Comparison of ENCODE assay signal across 8 mouse cellular contexts in genomic region chr4:109978068-109978857, GRCm38 (mm10). TPM values are rescaled to one million over a fixed set of nuclear protein-coding genes. Genes with fewer than 3 reads are reported as not detected.
DNase-seq lines count a peak whose midpoint lies in the region; ATAC-seq and TF ChIP-seq lines count a peak whose summit lies in the region.

No protein-coding gene starts in this region.

- TF ChIP-seq EP300 in lung, postnatal 0 days (IDR thresholded peaks at IDR 0.05) = no peak

- TF ChIP-seq POLR2A in testis, adult 2 months (IDR thresholded peaks at IDR 0.05; ENCODE audit: control insufficient read depth, low read depth, low read length) = no peak
- TF ChIP-seq POLR2A in lung, adult 2 months (IDR thresholded peaks at IDR 0.05; ENCODE audit: borderline replicate concordance, extremely low read depth, low read depth, low read length) = no peak

- peak overlapping the region; percentile 59 for H3K4me2 ChIP-seq in lung, postnatal 0 days (replicated peaks; ENCODE audit: low read depth, low read length)
- H3K4me2 ChIP-seq in forebrain, embryonic 15.5 days (replicated peaks) = peak overlapping the region; percentile 75
- peak overlapping the region; percentile 54 for H3K4me2 ChIP-seq in liver, embryonic 13.5 days

- DNase-seq in lung, postnatal 0 days (ENCODE audit: low spot score) = no peak
- DNase-seq in lung, postnatal 36 days = no peak
- no peak for DNase-seq in liver, embryonic 13.5 days
- DNase-seq in cerebellum, adult 9-11 months = no peak
- DNase-seq in lung, adult 2 months = no peak
- no peak for DNase-seq in frontal cortex, adult 2 months (ENCODE audit: extremely low spot score in 1 of 2, low spot score in 1 of 2)

- peaks cover 96% of the 10 kb centered on the region for H3K27me3 ChIP-seq in lung, postnatal 0 days (replicated peaks; ENCODE audit: insufficient read depth, low read length)
- H3K27me3 ChIP-seq in forebrain, embryonic 15.5 days = peaks cover 77% of the 10 kb centered on the region
- H3K27me3 ChIP-seq in liver, embryonic 13.5 days = peaks cover 100% of the 10 kb centered on the region
- H3K27me3 ChIP-seq in testis, adult 2 months (ENCODE audit: control insufficient read depth, insufficient read depth, low read length) = peaks cover 3% of the 10 kb centered on the region

- H3K9me3 ChIP-seq in lung, postnatal 0 days (ENCODE audit: low read length) = no peaks in the 10 kb centered on the region; the same call in 1 of the 2 replicates
- no peaks in the 10 kb centered on the region for H3K9me3 ChIP-seq in forebrain, embryonic 15.5 days
- no peaks in the 10 kb centered on the region for H3K9me3 ChIP-seq in liver, embryonic 13.5 days (replicated peaks)

- H3K36me3 ChIP-seq in lung, postnatal 0 days (ENCODE audit: insufficient read depth, low read length) = no peaks in the 10 kb centered on the region
- no peaks in the 10 kb centered on the region for H3K36me3 ChIP-seq in forebrain, embryonic 15.5 days
- H3K36me3 ChIP-seq in liver, embryonic 13.5 days = no peaks in the 10 kb centered on the region
- H3K36me3 ChIP-seq in testis, adult 2 months (ENCODE audit: control insufficient read depth, insufficient read depth, low read length) = no peaks in the 10 kb centered on the region

- ATAC-seq in lung, postnatal 0 days = peak; percentile 18; the same call in 1 of the 2 replicates
- ATAC-seq in forebrain, embryonic 15.5 days (replicated peaks) = peak; percentile 12
- ATAC-seq in liver, embryonic 13.5 days (ENCODE audit: low read depth) = peak; percentile 40; the same call in 1 of the 2 replicates

- H3K4me3 ChIP-seq in lung, postnatal 0 days (ENCODE audit: low read depth, low read length) = peak overlapping the region; percentile 35
- H3K4me3 ChIP-seq in forebrain, embryonic 15.5 days = peak overlapping the region; percentile 55
- H3K4me3 ChIP-seq in liver, embryonic 13.5 days (replicated peaks) = peak overlapping the region; percentile 37
- H3K4me3 ChIP-seq in testis, adult 2 months (ENCODE audit: control insufficient read depth, low read depth, low read length) = peak overlapping the region; percentile 83
- H3K4me3 ChIP-seq in lung, adult 2 months (replicated peaks; ENCODE audit: extremely low read depth, low read depth, low read length) = no peak overlapping the region

- no peak overlapping the region for H3K27ac ChIP-seq in lung, postnatal 0 days (ENCODE audit: low read length)
- H3K27ac ChIP-seq in forebrain, embryonic 15.5 days (replicated peaks) = peak overlapping the region; percentile 84
- H3K27ac ChIP-seq in liver, embryonic 13.5 days = no peak overlapping the region
- H3K27ac ChIP-seq in testis, adult 2 months (ENCODE audit: control insufficient read depth, insufficient read depth, low read depth, low read length) = no peak overlapping the region

- no peak overlapping the region for H3K9ac ChIP-seq in lung, postnatal 0 days (replicated peaks; ENCODE audit: low read depth)
- peak overlapping the region; percentile 65 for H3K9ac ChIP-seq in forebrain, embryonic 15.5 days (replicated peaks)
- H3K9ac ChIP-seq in liver, embryonic 13.5 days = no peak overlapping the region

- TF ChIP-seq CTCF in lung, postnatal 0 days (IDR thresholded peaks at IDR 0.05) = no peak
- TF ChIP-seq CTCF in testis, adult 2 months (IDR thresholded peaks at IDR 0.05; ENCODE audit: control insufficient read depth, insufficient read depth, insufficient replicate concordance, low read depth, low read length) = no peak
- TF ChIP-seq CTCF in lung, adult 2 months (IDR thresholded peaks at IDR 0.05; ENCODE audit: insufficient read depth, low read length) = no peak

- peaks cover 11% of the 10 kb centered on the region for H3K4me1 ChIP-seq in lung, postnatal 0 days (ENCODE audit: insufficient read depth, low read depth, low read length)
- H3K4me1 ChIP-seq in forebrain, embryonic 15.5 days = peaks cover 54% of the 10 kb centered on the region
- H3K4me1 ChIP-seq in liver, embryonic 13.5 days (replicated peaks) = peaks cover 21% of the 10 kb centered on the region
- H3K4me1 ChIP-seq in testis, adult 2 months (ENCODE audit: control insufficient read depth, insufficient read depth, low read length) = peaks cover 58% of the 10 kb centered on the region
- H3K4me1 ChIP-seq in lung, adult 2 months (ENCODE audit: control insufficient read depth, insufficient read depth, low read length) = peaks cover 2% of the 10 kb centered on the region; the same call in 1 of the 2 replicates

- 2% methylated on average over 48 of the region's 56 CpGs for WGBS in lung, postnatal 0 days
- WGBS in forebrain, embryonic 15.5 days = under 1% methylated on average over 56 of the region's 56 CpGs
- WGBS in liver, embryonic 13.5 days (ENCODE audit: insufficient replicate concordance) = 5% methylated on average over 56 of the region's 56 CpGs
- WGBS in lung, adult 2 months = 4% methylated on average over 56 of the region's 56 CpGs

RNA-seq across cellular contexts. Expression of gene Dmrta2, which starts 0.4 kb away (rescaled TPM):
- 0.05 TPM in 1 of 2 replicates, not detected in the other for polyA plus RNA-seq in lung, postnatal 0 days (2015; fragmentation: Nextera tagmentation; extraction: Ambion mirVana)
- 3.2 and 4.4 TPM in 2 replicates for polyA plus RNA-seq in forebrain, embryonic 15.5 days (2015; fragmentation: Nextera tagmentation; extraction: Ambion mirVana)
- not detected in 2 replicates for polyA plus RNA-seq in liver, embryonic 13.5 days (2015; fragmentation: Nextera tagmentation; extraction: Ambion mirVana)
- 3.8 and 6.3 TPM in 2 replicates for polyA plus RNA-seq in testis, adult 2 months (2012; rRNA removed)
- polyA plus RNA-seq in lung, adult 2 months (2012; rRNA removed) = 0.43 and 0.52 TPM in 2 replicates
- polyA plus RNA-seq in frontal cortex, adult 2 months (2012; rRNA removed) = 3.1 and 3.3 TPM in 2 replicates
